Mouse (Mus musculus) stomach, embryonic 16.5 days (tissue): ENCODE measurements around the gene Bcl9l. TPM values are rescaled to one million over a fixed set of nuclear protein-coding genes. Genes with fewer than 3 reads are reported as not detected.

Experiments used
- ATAC-seq: fragments of 200-750 bp; cut with Nextera tagmentation; 2 replicates; pipeline ENCODE4 v1.8.0; 2017; ENCODE audit warnings: moderate number of reproducible peaks, moderate TSS enrichment; ENCODE audit not compliant: insufficient read depth, low FRiP score
- H3K27ac ChIP-seq: fragments of 300-500 bp; sonication (generic); 2 replicates; pipeline ENCODE4 v1.5.1; 2014; ENCODE audit warnings: low read length
- H3K27me3 ChIP-seq: fragments of 300-500 bp; sonication (generic); 2 replicates; pipeline ENCODE4 v1.6.1; 2014; ENCODE audit warnings: low read length, control low read depth, mixed read lengths; ENCODE audit not compliant: control insufficient read depth, insufficient read depth
- H3K36me3 ChIP-seq: fragments of 300-500 bp; sonication (generic); 2 replicates; pipeline ENCODE4 v1.6.1; 2014; ENCODE audit warnings: low read length; ENCODE audit not compliant: control insufficient read depth, insufficient read depth
- H3K4me1 ChIP-seq: fragments of 300-500 bp; sonication (generic); 2 replicates; pipeline ENCODE4 v1.6.1; 2014; ENCODE audit warnings: low read length, control low read depth, mixed read lengths; ENCODE audit not compliant: control insufficient read depth, insufficient read depth
- H3K4me2 ChIP-seq: fragments of 300-500 bp; sonication (generic); 2 replicates; pipeline ENCODE4 v1.6.1; 2014; ENCODE audit warnings: low read depth, low read length, mixed read lengths
- H3K4me3 ChIP-seq: fragments of 300-500 bp; sonication (generic); replicated peaks from 2 replicates; pipeline ENCODE4 v1.5.1; 2014; ENCODE audit warnings: mild to moderate bottlenecking, low read length
- H3K9ac ChIP-seq: fragments of 300-500 bp; sonication (generic); 2 replicates; pipeline ENCODE4 v1.6.1; 2014; ENCODE audit warnings: low read length
- H3K9me3 ChIP-seq: fragments of 300-500 bp; sonication (generic); replicated peaks from 2 replicates; pipeline ENCODE4 v1.6.1; 2016; ENCODE audit warnings: low read length, control low read depth; ENCODE audit not compliant: control insufficient read depth
- WGBS: fragments of 180-500 bp; shearing (Covaris S2); extraction: QIAGEN DNeasy Blood & Tissue Kit; methylation state at CpG from one replicate; pipeline ENCODE4 v1.1.7; 2014; 5-methylcytosine and 5-hydroxymethylcytosine counted together
- polyA plus RNA-seq: library from polyadenylated mRNA; unstranded; fragments of >200 nt; fragmentation: Nextera tagmentation; extraction: Ambion mirVana; gene quantifications from 2 replicates; pipeline ENCODE4 v1.2.1, GENCODE M21; 2015

The Bcl9l gene
- polyA plus RNA-seq, 1 experiment from 2014 or later: 10.6 TPM

DNA sequence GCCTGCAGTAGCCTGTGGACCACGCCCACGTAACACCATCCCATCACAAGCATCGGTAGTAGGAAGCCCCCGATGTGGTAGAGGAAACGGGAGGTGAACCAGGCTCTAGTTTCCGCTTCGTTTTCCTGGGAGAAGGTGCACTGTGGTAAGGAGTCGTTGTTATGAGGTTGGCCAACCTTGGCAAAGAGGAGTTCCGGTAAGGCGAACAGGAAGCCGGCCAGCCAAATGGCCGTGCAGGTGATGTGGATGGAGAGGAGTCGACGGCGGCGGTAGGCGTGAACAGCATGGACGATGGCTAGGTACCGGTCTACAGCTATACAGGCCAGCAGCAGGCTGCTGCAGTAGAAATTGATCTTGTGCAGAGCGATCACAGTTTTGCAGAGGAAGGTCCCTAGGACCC, 31.0 kb downstream of the Bcl9l start:
- Histone ChIP-seq H3K4me2 (no peak overlapping the region), H3K4me3 (no peak overlapping the region), H3K9ac (no peak overlapping the region), H3K9me3 (no peaks in the 10 kb centered on the region), H3K27ac (no peak overlapping the region), H3K4me1 (peaks cover 29% of the 10 kb centered on the region), H3K27me3 (no peaks in the 10 kb centered on the region), H3K36me3 (no peaks in the 10 kb centered on the region; the same call in 1 of the 2 replicates)
- no peak for ATAC-seq
- WGBS: 76% methylated on average over 20 of the region's 20 CpGs

- no peak overlapping the region for H3K9ac ChIP-seq
- no peak overlapping the region for H3K4me2 ChIP-seq
- H3K36me3 ChIP-seq: no peaks in the 10 kb centered on the region
- no peak for ATAC-seq
- H3K4me3 ChIP-seq: no peak overlapping the region
- 83% methylated on average over 5 of the region's 5 CpGs for WGBS
- H3K27ac ChIP-seq: no peak overlapping the region
- H3K9me3 ChIP-seq: no peaks in the 10 kb centered on the region
- peaks cover 24% of the 10 kb centered on the region for H3K4me1 ChIP-seq
- no peaks in the 10 kb centered on the region for H3K27me3 ChIP-seq
These were observed 31.5 kb downstream of the Bcl9l start for GRCm38 (mm10) chr9:44514147-44514546.

DNA sequence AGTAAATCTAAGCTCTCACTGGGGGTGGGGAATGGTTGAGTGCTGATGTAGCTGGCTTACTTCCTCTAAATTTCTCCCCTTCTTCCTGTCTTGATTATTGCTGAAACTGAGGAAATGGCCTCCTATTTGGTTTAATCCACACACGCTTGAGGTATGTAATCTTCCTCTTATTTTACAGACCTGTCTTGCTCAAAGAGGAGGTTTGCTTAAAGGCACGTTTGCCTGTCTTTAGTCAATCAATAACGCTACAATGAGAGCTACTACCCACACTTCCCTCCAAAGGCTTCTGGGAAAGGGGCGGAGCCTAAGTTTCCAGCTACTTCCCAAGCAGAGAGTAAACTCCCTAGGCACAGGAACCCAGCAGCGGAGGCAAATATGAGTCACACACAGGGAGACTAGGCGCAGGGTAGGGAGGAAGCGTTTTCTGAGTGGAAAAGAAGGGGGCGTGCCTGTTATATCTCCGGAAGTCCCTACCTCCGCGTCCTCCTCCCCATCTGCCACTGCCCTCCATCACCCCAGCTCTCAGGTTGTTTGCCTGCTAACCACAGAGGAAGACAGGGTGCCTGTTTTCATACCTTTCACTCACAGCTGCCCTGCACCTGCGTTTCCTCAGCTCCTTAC, 32.6 kb downstream of the Bcl9l start:
- no peak overlapping the region for H3K4me3 ChIP-seq
- 39% methylated on average over 12 of the region's 12 CpGs for WGBS
- no peaks in the 10 kb centered on the region for H3K27me3 ChIP-seq
- peak overlapping the region; percentile 38 for H3K4me2 ChIP-seq
- ATAC-seq: peak; percentile 89
- H3K9me3 ChIP-seq: no peaks in the 10 kb centered on the region
- 0 out of 2 replicates have a peak overlapping the region, but pooled peaks have one; percentile 6 for H3K9ac ChIP-seq
- peaks cover 14% of the 10 kb centered on the region for H3K4me1 ChIP-seq
- H3K36me3 ChIP-seq: no peaks in the 10 kb centered on the region
- H3K27ac ChIP-seq: peak overlapping the region; percentile 61

GRCm38 (mm10) chr9:44515891-44516290, 33.3 kb downstream of the Bcl9l start:
- H3K27ac ChIP-seq: peak overlapping the region; percentile 61
- WGBS: 81% methylated on average over 5 of the region's 5 CpGs
- no peak for ATAC-seq
- peak overlapping the region; percentile 38; the same call in 1 of the 2 replicates for H3K4me2 ChIP-seq
- H3K4me3 ChIP-seq: no peak overlapping the region
- H3K9ac ChIP-seq: no peak overlapping the region
- no peaks in the 10 kb centered on the region for H3K9me3 ChIP-seq
- peaks cover 10% of the 10 kb centered on the region for H3K4me1 ChIP-seq
- no peaks in the 10 kb centered on the region for H3K27me3 ChIP-seq
- no peaks in the 10 kb centered on the region for H3K36me3 ChIP-seq

DNA sequence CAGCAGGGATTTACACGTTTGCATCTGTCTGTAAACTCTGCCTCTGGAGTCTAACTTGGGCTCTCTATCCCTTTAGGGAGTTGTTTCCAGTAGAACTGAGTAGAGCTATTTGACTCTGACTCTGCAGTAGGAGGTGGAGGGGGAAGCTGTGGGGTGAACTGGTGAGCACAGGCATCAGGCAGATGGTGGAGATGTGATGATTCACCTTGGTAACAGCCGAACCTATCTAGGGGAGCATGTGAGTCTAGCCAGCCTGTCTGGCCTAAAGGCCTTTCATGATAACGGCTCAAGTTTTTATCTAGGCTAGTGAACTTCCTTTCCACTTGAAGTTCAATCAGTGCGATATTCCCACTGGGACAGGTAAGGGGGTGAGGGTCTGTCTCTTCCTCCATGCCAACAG, 34.7 kb downstream of the Bcl9l start:
- H3K4me3 ChIP-seq: no peak overlapping the region
- H3K9ac ChIP-seq: no peak overlapping the region
- no peak overlapping the region for H3K4me2 ChIP-seq
- no peak overlapping the region for H3K27ac ChIP-seq
- no peaks in the 10 kb centered on the region for H3K36me3 ChIP-seq
- H3K4me1 ChIP-seq: peaks cover 1% of the 10 kb centered on the region; the same call in 1 of the 2 replicates
- no peaks in the 10 kb centered on the region for H3K27me3 ChIP-seq
- no peaks in the 10 kb centered on the region for H3K9me3 ChIP-seq
- no peak for ATAC-seq
- 60% methylated on average over 4 of the region's 4 CpGs for WGBS

GRCm38 (mm10) chr9:44518068-44518467, 35.4 kb downstream of the Bcl9l start:
- ATAC-seq: no peak

GRCm38 (mm10) chr9:44521927-44522326, 39.3 kb downstream of the Bcl9l start:
- 74% methylated on average over 10 of the region's 10 CpGs for WGBS

More at GRCm38 (mm10) chr9:44518068-44518467, 35.4 kb downstream of the Bcl9l start:
- no peak overlapping the region for H3K27ac ChIP-seq
- no peaks in the 10 kb centered on the region for H3K27me3 ChIP-seq
- H3K9ac ChIP-seq: no peak overlapping the region
- no peaks in the 10 kb centered on the region for H3K4me1 ChIP-seq
- no peak overlapping the region for H3K4me3 ChIP-seq
- no peak overlapping the region for H3K4me2 ChIP-seq
- H3K36me3 ChIP-seq: no peaks in the 10 kb centered on the region
- H3K9me3 ChIP-seq: no peaks in the 10 kb centered on the region
- WGBS: 49% methylated on average over 7 of the region's 7 CpGs

DNA sequence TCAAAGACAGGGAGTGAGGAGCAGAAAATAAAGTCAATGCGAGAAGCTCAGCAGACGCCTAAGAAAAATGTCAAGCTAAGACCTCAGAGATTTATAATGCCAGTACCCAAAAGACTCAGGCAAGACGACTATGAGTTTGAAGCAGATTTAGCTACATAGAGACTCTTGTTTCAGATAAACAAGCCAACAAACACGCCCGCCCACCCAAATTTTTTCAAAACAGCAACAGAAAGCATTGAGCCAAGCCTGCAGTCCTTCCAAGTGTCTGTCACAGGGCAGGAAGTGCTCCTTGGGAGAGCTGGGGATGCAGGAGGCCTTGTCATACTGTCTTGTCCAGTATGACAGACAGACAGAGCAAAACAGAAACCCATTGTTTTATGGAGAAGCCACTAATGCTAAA, 41.1 kb downstream of the Bcl9l start:
- 66% methylated on average over 5 of the region's 5 CpGs for WGBS
- Histone ChIP-seq H3K4me1 (no peaks in the 10 kb centered on the region), H3K27ac (no peak overlapping the region)

More at GRCm38 (mm10) chr9:44521927-44522326, 39.3 kb downstream of the Bcl9l start:
- Histone ChIP-seq H3K27me3 (no peaks in the 10 kb centered on the region; the same call in 1 of the 2 replicates), H3K4me2 (no peak overlapping the region), H3K36me3 (no peaks in the 10 kb centered on the region), H3K9ac (no peak overlapping the region), H3K9me3 (no peaks in the 10 kb centered on the region), H3K4me1 (no peaks in the 10 kb centered on the region), H3K27ac (no peak overlapping the region), H3K4me3 (no peak overlapping the region)
- no peak for ATAC-seq

GRCm38 (mm10) chr9:44524235-44524826, 41.7 kb downstream of the Bcl9l start:
- ATAC-seq: no peak
- H3K9ac ChIP-seq: no peak overlapping the region

More for the DNA sequence above, 41.1 kb downstream of the Bcl9l start:
- H3K4me3 ChIP-seq: no peak overlapping the region
- no peak overlapping the region for H3K9ac ChIP-seq
- no peaks in the 10 kb centered on the region for H3K36me3 ChIP-seq
- H3K27me3 ChIP-seq: no peaks in the 10 kb centered on the region; the same call in 1 of the 2 replicates
- H3K4me2 ChIP-seq: no peak overlapping the region
- no peak for ATAC-seq
- H3K9me3 ChIP-seq: no peaks in the 10 kb centered on the region

More at GRCm38 (mm10) chr9:44524235-44524826, 41.7 kb downstream of the Bcl9l start:
- no peaks in the 10 kb centered on the region for H3K4me1 ChIP-seq
- no peak overlapping the region for H3K4me2 ChIP-seq
- H3K4me3 ChIP-seq: no peak overlapping the region
- no peak overlapping the region for H3K27ac ChIP-seq
- 65% methylated on average over 5 of the region's 5 CpGs for WGBS
- no peaks in the 10 kb centered on the region for H3K9me3 ChIP-seq
- H3K27me3 ChIP-seq: no peaks in the 10 kb centered on the region; the same call in 1 of the 2 replicates
- H3K36me3 ChIP-seq: no peaks in the 10 kb centered on the region
